Mouse (Mus musculus): ENCODE results near the gene Smox.
A peak's percentile ranks its signal among the peaks of the same experiment; 100 is the strongest.

Smox gene

DNA sequence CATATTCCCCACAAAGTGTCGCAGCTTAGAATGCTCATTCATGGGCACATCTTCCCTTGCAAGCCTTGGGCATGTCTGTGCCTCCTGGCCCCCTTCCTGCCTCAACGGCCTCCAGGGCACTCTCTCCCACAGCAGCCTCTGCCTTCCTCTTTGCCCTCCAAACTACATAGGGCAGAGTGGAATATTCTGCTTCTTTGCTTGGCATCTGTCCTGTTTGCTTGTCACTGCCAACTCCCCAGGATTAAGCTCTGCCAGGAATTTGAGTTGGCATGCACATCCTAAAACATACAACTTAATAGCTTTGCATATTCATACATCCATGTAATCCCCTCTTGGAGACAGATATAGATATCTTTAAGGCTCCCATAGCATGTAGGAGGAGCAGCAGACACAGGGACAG, 66.6 kb downstream of the Smox start:
- DNase-seq: no peak

DNA sequence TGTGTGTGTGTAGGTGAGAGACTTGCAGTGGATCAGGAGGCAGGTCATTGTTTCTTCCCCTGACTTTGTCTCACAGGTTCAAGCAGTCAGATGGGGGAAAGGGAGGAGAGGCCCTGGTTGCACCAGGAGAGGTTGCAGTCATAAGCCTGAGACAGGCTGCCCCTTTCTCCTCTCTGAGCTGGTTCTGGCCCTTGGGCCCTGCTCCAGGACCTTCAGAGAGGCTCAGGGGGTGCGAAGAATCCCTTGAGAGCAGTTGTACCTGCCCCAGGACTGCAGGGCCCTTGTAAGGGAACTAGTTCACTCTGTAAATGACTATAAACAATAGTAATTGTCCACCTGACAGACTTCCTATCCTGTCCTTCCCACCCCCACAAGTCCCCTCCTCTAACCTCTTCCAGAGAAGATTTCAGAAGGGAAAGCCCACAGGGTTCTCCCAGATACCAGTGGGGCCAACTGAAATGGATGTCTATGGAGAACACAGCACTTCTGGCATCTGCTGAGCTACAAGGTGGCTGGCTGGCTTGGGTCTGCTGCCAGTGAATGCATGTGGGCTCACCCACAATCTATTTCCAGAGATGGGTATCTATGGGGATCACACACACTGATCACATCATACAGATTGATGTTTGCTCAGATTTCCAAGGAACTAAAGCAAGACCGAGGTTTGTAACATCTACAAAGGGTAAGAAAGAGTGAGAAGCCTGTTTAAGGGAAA, 69.1 kb downstream of the Smox start:
- DNase-seq: no peak

DNA sequence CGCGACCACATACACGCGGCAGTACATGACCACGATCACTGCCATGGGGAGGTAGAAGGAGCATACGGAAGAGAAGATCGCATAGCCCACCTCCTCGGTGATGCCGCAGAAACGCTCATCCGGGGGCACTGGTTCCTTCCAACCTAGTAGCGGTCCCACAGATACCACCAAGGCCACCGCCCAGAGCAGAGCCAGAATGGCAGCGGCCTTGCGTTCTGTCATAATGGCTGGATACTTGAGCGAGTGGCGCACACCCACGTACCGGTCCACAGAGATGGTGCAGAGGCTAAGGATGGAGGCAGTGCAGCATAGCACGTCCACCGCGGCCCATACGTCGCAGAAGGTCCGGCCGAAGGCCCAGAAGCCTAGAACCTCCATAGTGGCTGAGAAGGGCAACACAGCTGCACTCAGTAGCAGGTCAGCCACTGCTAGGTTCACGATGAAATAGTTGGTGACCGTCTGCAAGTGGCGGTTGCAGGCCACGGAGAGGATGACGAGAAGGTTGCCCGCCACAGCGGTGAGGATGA, 70.1 kb downstream of the Smox start:
- no peak for DNase-seq

DNA sequence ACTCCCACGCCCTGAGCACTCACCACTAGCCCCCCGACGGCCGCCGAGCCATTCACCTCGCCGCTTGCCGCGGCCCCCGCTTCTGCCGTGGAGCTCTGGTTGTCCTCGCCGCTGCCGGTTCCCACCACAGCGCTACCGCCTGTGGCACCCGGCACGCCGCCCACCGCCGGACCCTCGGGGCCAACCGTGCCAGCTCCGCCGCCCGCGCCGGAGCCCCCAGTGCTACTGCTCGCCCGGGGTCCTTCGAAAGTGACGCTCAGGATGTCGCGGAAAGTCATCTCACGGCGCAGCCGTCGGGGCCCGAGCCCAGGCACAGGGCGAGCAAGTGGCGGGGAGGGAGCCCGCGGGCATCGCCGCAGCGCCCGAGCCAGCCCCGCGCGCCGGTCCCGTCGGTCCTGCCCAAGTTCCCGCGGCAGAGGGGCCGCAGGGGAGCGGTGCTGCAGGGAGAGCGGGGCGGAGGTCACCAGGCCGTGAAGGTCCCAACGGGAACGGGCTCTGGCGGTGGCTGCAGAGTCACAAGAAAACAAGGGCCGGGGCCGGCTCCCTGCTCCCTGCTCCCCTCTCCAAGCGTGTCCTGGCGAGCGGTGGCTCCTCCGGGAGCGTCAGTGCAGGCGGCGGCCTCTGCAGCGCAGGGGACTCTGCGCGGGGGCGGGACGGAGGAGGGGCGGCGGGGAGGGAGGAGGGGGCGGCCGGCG, 70.7 kb downstream of the Smox start, which contains the start of gene Adra1d:
Gene Adra1d (minus strand): TSS at position 393 of the 695 bp plus-strand sequence.
- peak in 1 of 2 experiments; percentile 35 for DNase-seq

DNA sequence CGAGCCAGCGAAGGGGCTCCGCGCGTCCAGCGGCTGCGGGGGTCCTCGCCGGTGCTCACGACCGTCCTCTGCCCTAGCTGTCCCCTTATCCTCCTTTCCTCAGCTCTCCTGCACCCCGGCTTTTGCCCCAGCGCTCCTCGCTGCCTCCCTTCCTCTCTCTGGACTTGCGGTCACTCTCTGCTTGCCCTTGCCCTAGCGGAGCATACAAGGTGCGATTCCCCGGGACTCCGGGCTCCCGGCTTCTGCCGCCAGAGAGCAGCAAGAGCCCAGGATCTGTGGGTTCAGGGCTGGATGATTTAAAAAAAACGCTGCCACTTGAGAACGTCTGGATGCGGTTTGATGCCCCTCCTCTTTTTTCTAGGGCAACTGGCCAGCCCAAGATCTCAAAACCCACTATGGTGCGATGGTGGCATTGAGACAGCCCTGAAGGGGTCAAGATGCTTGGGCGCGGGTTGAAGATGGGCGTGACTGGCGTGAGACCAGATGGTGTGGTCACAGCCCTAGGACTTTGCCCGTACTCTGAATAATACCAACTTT, 71.4 kb downstream of the Smox start:
- peak; percentile 39 to 67 for DNase-seq

All from cerebellum, postnatal 25 days (tissue).